Mouse (Mus musculus) adrenal gland, adult (tissue): ENCODE measurements around the gene Prdm4.

Experiments
- DNase-seq, 2 experiments: peaks; one replicate each; pipeline ENCODE4 v3.0.0; 2022 to 2023; ENCODE audit warnings: low spot score in 1 of 2; ENCODE audit not compliant: inconsistent age in 2 of 2

The Prdm4 gene

DNA sequence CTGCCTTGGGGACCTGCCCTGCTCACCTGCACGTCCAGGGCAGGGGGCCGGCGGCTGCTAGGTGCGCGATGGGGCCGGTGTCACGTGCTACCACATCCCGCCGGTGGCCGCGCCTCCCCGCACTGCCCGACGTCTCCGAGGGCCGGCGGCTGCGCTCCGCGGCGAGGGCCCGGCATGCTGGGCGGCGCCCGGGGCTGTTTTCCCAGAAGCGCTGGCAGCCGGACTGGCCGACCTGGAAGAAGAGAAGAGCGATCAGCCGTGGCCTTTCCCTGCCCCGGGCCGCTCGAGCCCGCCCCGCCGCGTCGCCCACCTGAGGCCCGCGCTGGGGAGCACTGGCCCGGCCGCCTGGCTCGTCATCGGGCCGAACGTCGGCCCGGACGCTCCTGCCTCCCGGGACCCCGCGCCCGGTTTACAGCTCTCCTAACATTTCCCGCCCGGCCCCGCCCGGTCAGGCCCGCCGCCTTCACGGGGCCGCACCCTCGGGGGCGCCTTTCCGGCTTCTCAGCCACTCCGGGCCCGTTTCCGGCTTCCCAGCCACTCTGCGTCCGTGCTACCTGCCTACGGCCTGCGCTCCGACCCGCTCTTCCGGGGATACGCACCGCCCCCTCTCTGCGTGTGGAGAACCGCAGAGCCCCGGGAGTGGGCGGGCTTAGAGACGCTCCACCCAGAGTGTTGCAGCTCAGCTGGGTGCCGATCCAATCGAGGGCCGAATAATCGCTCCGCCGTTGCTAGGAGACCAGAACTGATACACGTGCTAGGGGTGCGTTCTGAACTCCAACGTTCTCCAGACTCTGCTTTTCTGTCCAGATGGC is at the start of gene Prdm4:
TSS of gene Prdm4 (minus strand) at position 645 of the 812 bp plus-strand sequence.
- DNase-seq, result peak; percentile 98

GRCm38 (mm10) chr10:85966476-85966875 is 49.5 kb upstream of the Prdm4 start:
- DNase-seq, result no peak

DNA sequence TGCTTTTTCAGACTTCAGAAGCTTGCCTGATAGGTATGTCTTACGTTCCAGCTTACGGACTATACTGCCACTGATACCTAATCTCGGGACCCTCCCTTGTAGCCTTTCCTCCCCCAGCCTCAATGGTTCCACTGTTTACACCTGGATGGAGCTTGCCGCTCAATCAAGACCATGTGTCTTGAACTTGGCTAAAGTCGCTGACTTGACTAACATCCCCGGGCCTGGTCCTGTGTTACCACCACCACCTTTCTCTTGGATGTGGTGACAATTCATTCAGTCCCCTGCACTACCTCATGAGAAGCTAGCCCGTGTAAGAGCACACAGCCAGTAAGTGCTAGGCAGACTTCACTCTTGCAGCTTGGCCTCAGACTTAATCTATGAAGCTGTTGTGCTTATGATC is 47.4 kb upstream of the Prdm4 start:
- DNase-seq, result no peak

DNA sequence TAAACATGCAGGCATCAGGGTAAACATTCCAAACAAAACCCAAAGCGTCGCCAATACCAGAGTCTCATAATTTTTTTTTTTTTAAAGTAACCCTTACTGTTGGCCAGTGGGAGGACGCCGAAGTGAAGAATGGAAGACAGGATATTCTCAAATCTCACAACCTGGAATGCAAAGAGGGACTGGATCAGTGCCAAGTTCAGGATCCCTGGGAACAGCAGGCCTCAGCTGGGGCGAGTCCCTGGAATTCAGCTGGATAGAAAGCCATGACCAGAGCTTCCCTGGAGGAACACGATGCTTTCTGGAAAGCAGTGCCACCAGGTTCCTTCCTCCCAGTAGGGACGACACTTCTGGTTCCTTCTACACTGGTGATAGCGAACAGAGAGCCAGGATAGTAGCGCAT is 46.0 kb upstream of the Prdm4 start:
- DNase-seq, result no peak

DNA sequence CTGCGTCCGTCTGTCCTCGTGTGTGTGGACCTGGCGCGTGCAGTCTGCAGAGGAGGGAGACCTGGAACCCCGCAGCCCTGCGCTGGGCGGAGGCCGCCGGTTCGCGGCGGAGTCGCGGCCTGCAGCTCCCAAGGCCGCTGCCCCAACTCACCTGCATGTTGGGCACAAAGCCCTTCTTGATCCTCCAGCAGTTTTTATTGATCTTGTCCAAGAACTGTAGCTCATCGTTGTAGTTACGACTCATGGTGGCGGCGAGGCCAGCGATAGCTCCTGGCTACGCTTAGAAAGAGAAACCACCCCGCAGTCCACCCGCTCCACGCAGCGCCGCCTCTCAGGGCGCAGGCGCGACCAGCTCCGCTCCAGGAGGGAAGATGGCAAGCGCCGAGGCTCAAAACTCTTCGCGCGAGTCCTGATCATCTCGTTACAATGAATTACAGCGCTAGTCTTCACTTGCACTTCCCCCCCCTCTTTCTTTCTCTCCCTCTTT is 40.6 kb upstream of the Prdm4 start, which contains the start of gene Rtcb:
TSS of gene Rtcb (minus strand) at position 360 of the 487 bp plus-strand sequence.
- DNase-seq, result peak; percentile 96 to 99

DNA sequence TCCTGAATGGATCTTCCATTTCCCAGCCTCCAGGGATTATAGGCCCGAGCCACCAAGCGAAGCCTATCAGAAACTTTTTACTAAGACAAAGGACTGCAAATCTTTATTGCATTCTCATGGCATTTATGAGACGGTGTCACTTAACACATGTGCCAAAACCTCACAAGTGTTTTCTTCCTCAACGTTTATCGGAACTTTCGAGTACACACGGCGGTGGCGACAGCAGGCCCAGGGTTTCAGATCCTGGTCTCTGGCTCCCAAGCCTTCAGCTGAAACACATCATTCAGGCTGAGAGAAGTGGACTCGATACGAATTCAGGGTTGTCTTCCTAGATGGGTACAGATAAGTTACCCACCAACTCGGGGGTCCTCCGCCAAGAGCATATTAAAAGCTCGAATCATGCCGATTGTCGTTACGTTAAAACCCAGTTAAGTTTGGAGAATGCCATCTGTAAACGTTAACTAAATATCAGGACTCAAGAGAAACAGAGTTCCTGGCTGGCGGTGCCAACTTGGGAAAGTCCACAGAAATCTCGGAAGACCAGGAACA is 40.0 kb upstream of the Prdm4 start:
- DNase-seq, result no peak

- DNase-seq, result no peak
Observed at GRCm38 (mm10) chr10:85954429-85954828, 37.5 kb upstream of the Prdm4 start.

DNA sequence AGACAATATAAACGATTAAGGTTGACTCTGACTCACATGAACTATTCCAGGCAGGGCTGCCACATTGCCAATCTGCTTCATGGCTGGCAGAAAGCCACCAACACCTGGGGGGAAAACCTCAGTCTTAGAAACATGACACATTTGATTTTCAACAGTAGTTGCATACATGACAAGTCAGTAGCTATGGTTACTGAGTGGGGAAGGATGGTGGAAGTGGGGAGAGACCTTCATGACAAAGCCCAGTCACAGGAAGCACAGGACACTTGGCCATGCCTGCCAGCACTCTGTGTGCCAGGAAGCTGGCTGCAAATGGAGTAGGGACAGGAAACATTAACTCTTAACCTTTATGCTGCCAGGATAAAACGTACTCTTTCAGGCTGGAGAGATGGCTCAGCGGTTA is 36.5 kb upstream of the Prdm4 start:
- peak in 1 of 2 experiments; percentile 59 for DNase-seq

- no peak for DNase-seq
Observed at GRCm38 (mm10) chr10:85951765-85952443, 35.0 kb upstream of the Prdm4 start.

DNA sequence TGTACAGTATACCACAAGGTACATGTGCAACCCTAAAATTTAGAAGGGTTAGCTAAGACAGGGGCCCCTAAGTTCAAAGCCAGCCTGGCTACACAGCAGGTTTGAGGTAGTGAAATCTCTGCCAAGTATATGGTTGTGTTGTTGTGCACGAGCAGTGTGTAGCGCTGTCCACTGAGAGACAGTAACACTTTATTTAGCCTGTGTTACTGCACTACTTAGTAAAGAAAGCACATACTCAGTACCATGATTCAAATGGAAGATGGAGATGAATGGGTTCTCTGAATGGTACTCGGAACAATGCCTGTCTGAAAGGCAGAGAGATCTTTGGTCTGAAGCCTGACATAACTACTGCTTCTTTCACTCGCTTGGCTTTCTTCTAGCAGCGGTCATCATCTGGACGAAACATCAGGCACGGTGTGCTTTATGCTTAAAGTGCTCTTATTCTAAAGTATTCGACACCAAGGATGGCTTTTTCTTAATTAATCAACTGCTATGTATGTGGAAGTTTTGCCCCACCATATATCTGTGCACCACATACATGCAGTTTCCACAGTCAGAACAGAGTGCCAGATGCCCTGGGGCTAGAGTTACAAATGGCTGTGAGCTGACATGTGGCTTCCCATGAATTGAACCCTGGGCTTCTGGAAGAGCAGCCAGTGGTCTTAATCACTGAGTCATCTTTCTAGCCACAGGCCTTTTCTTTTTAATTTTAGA is 31.7 kb upstream of the Prdm4 start:
- DNase-seq, result no peak

DNA sequence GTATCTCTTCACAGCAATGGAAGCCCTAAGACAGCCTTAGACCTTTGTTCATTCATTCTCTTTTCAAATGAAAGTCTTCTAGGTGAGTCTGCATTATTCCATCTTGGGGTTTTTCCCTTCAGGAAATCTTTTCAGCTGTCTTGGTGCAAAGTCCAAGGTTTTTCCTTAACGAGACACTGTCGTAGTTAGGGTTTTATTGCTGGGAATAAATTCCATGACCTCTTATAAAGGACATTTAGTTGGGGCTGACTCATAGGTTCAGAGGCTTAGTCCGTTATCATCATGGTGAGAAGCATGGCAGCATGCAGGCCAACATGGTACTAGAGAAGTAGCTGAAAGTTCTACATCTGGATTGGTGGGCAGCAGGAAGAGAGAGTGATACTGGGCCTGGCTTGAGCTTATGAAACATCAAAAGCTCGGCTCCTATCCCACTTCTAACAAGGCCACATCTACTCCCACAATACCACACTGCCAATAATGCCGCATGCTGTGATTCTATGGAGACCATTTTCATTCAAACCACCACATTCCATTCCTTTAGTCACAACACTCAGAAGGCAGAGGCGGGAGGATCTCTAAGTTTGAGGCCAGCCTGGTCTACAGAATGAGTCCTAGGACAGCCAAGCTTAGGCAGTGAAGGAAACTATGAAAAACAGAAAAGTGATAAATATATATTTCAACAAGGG is 19.5 kb upstream of the Prdm4 start:
- DNase-seq, result no peak

DNA sequence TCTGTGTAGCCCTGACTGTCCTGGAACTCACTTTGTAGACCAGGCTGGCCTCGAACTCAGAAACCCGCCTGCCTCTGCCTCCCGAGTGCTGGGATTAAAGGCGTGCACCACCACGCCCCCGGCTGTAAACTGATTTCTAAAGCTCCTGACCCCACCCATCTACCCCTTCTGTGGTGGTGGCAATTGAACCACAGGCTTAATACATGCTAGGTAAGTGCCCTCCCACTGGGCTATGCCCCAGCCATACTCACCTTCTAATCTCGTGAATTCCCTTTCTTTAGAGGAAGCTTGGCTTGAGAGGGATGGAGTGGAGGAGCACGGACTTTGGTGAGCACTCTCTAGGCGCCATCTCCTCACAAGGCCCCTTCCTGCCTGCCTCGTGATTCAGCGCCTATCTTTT is 13.0 kb upstream of the Prdm4 start:
- no peak for DNase-seq

DNA sequence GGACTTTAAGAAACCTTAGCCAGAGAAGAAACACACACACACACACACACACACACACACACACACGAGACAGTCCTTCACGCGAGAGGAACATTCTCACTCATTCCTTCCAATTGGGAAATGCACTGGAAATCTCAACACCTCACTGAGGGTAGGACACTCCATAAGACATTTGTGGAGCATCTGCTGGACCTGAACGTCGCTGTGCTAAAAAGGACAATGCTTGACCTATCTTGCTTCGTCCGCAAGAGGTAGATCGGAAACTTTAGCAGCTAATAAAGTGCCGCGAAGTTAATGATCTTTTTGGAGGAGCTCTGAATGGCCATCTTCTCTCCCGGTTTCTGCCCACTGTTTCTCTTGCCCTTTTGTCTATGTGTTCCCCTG is 12.3 kb upstream of the Prdm4 start:
- DNase-seq, result no peak

DNA sequence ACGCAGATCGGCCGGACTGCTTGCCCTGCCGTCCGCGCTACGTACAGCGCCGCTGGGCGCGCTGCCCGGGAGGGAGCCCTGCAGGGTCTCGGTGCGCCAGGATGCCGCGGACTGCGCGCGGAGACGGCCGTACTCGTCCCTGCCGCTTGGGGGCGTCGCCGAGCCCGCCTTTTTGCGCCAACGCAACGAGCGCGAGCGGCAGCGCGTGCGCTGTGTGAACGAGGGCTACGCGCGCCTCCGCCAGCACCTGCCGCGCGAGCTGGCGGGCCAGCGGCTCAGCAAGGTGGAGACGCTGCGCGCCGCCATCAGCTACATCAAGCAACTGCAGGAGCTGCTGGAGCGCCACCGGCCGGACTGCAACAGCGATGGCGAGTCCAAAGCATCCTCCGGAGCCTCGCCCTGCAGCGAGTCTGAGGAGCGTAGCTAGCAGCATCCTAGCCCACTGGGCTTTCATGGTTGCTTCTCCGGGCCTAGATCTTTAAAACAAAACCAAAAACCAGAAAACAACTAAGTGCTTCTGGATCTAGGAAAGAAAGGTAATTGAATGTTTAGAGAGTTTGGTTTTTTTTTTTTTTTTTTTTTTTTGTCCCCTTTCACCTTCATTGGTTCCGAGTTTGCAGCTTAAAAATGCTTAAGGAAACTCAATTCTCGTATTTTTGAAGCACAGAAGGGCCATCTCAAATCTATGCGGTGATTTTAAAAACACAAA is 11.7 kb upstream of the Prdm4 start:
- DNase-seq, result peak; percentile 61 to 85

DNA sequence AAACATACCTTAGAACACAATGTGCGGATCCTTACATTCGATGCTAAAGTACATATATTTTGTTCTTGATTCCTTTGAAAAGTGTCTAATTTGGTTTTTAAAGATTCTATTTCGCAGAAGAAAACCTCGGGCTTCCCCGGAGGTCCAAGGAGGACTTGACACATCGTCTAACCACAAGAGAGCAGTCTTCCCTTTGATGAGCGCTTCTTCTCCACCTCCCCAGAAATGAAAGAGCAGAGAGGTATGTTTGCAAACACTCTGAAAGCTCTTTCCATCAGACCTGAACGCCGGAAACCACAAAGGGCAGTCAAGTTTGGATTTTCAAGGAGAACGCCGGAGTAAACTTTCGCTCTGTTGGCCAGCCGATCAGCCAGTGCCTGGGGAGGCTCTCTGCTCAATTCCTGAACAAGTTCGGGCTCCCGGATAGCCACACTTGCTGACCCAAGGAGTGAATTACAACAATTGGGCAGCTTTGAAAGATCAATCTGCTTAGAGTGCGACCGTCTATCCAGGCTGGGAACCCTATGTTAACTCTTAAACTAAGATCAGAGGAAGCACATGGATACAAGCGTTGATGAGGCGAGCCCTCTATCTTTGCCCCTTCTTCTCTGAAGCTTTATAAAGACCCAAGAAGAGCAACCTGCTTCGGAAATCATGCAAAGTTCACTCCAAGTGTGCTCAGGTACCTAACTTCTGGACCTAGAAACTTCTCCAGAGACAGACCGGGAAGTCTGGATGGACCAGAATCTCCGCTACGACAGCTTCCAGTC is 10.9 kb upstream of the Prdm4 start, which contains the start of gene Ascl4:
TSS of gene Ascl4 (plus strand) at position 6 of the 770 bp plus-strand sequence.
- peak; percentile 16 to 77 for DNase-seq

- no peak for DNase-seq
Observed at GRCm38 (mm10) chr10:85879886-85880486, 37.0 kb downstream of the Prdm4 start.

DNA sequence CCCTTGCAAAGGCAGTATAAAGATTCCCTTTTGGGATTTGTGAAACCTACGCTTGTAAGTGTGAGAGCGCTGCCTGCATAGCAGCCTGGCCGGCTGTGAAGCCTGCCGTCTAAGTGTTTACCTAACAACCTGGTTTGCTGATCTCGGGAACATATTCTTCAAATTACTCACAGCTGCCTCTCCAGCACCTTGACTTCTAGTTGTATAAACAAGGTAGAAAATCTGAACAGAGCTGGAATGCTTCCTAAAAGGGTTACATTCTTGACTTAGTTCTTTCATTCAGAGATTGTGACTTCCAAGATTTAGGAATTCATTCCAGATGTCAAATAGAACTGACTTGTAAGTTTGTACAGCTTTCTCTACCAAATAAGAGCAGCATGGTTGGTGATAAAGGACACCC is 41.1 kb downstream of the Prdm4 start:
- DNase-seq, result no peak

GRCm38 (mm10) chr10:85873861-85874544 is 42.9 kb downstream of the Prdm4 start:
- DNase-seq, result no peak

DNA sequence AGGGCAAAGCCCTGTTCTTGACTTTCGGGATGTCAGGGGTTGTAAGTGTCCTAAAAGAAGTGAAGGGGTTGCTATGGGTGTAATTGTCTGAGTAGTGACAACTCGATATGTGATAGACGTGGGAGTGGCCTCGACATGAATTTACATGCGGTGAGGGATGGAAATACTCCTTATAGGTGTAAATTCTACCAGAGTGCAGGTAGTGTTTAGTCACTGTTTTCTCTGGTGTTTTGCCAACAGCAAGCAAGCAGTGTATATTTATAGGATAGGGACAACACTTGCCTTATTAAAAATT is 44.5 kb downstream of the Prdm4 start:
- DNase-seq, result no peak
